Mouse (Mus musculus) cerebellum, postnatal 10 days (tissue): Measurements from ENCODE around the gene Tnni3k.

Experiments
- DNase-seq, 2 experiments: peaks; one replicate each; pipeline ENCODE4 v3.0.0; 2021; ENCODE audit warnings: mixed read lengths in 2 of 2

The Tnni3k gene

DNA sequence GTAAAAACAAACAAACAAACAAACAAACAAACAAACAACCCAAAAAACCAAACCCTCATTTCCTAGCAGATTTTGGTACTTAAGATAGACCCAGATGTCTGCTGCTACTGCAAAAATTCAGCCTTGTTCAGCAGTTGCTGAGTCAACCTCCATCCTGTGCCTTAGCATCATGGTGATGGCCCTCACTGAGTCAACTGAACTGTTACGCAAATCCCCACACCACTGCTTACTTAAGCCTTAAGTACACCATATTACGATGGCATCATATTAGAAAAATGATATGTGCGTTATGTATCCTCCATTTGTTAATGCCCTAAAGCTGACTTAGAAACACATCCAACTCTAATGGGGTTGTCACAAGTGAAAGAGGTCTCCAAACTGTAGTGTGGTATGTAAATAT is 300.0 kb downstream of the Tnni3k start:
- DNase-seq: no peak

- no peak for DNase-seq
Measured at GRCm38 (mm10) chr3:154754505-154754904, 300.7 kb downstream of the Tnni3k start.

- no peak for DNase-seq
Measured at GRCm38 (mm10) chr3:154744317-154744716, 310.9 kb downstream of the Tnni3k start.

- no peak for DNase-seq
Measured at GRCm38 (mm10) chr3:154742927-154743326, 312.3 kb downstream of the Tnni3k start.

GRCm38 (mm10) chr3:154741496-154741895 is 313.7 kb downstream of the Tnni3k start:
- no peak for DNase-seq
